Mouse (Mus musculus) cerebellum, adult 9-11 months (tissue): ENCODE measurements around the gene Slc30a9.

ENCODE experiments used
- DNase-seq: peaks from one replicate; pipeline ENCODE4 v3.0.0; 2022

Slc30a9 gene

GRCm38 (mm10) chr5:67306698-67307521 is at the start of gene Slc30a9:
Slc30a9 (plus strand) TSS chr5:67306955.
- peak; percentile 92 for DNase-seq

GRCm38 (mm10) chr5:67258473-67258872 is 48.3 kb upstream of the Slc30a9 start:
- no peak for DNase-seq

GRCm38 (mm10) chr5:67260159-67260530 is 46.6 kb upstream of the Slc30a9 start:
- DNase-seq = no peak

- DNase-seq = peak; percentile 92
Measured at GRCm38 (mm10) chr5:67260531-67261371, 46.0 kb upstream of the Slc30a9 start, which contains the start of gene Tmem33. Tmem33 (plus strand) TSS chr5:67260565.

GRCm38 (mm10) chr5:67262964-67263363 is 43.8 kb upstream of the Slc30a9 start:
- DNase-seq = no peak

- DNase-seq = no peak
Measured at GRCm38 (mm10) chr5:67266106-67266505, 40.6 kb upstream of the Slc30a9 start.

- DNase-seq = no peak
Measured at GRCm38 (mm10) chr5:67269309-67269708, 37.4 kb upstream of the Slc30a9 start.

GRCm38 (mm10) chr5:67279407-67279806 is 27.3 kb upstream of the Slc30a9 start:
- DNase-seq = no peak

GRCm38 (mm10) chr5:67279840-67280239 is 26.9 kb upstream of the Slc30a9 start:
- DNase-seq = no peak

- DNase-seq = no peak
Measured at GRCm38 (mm10) chr5:67280400-67280799, 26.4 kb upstream of the Slc30a9 start.

- DNase-seq = no peak
Measured at GRCm38 (mm10) chr5:67295029-67295428, 11.7 kb upstream of the Slc30a9 start.

GRCm38 (mm10) chr5:67295682-67296081 is 11.1 kb upstream of the Slc30a9 start:
- DNase-seq = no peak

- no peak for DNase-seq
Measured at GRCm38 (mm10) chr5:67296171-67296570, 10.6 kb upstream of the Slc30a9 start.

- no peak for DNase-seq
Measured at GRCm38 (mm10) chr5:67297026-67297813, 9.5 kb upstream of the Slc30a9 start.

- no peak for DNase-seq
Measured at GRCm38 (mm10) chr5:67299847-67300412, 6.8 kb upstream of the Slc30a9 start.

- DNase-seq = no peak
Measured at GRCm38 (mm10) chr5:67300926-67301597, 5.7 kb upstream of the Slc30a9 start.

- no peak for DNase-seq
Measured at GRCm38 (mm10) chr5:67301722-67302331, 4.9 kb upstream of the Slc30a9 start.

GRCm38 (mm10) chr5:67303816-67304215 is 2.9 kb upstream of the Slc30a9 start:
- no peak for DNase-seq

GRCm38 (mm10) chr5:67307659-67308222 is 986 bp downstream of the Slc30a9 start:
- no peak for DNase-seq

- DNase-seq = no peak
Measured at GRCm38 (mm10) chr5:67311811-67312521, 5.2 kb downstream of the Slc30a9 start.

GRCm38 (mm10) chr5:67312522-67312851 is 5.7 kb downstream of the Slc30a9 start:
- DNase-seq = no peak
